In the genomic region with DNA sequence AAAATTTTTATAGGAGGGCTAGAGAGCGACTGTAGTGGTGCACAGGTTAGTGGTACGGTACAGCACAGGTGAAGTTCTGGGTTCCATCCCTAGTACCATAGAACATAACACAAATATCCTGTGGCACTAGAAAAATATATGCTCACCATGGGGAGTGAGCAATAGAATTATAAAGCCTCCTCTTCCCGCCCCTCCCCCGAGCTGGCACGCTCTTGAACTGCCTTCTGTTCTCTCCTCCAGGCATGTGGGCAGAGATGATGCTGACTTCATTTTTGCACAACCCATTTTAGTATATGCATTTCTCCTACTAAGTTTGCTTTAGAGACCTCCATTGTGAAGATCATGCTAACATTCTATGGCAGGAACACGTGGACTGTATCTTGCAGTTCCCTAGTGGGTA, we compare ENCODE assay signal across 9 mouse cellular contexts.
DNase-seq lines count a peak whose midpoint lies in the region; ATAC-seq and TF ChIP-seq lines count a peak whose summit lies in the region.
"Had no signal": no experiment of that assay in that cellular context is flagged by ENCODE, and none has a peak within 500 bp of the region (broad histone marks: within the 10 kb centered on the region; RNA-seq: fewer than 3 reads in every experiment).

No protein-coding gene starts in this region.

- H3K27ac ChIP-seq in forebrain, postnatal 0 days (ENCODE audit: low read depth, low read length) = peak overlapping the region; percentile 2; the same call in 1 of the 2 replicates
- no peak overlapping the region for H3K27ac ChIP-seq in liver, embryonic 12.5 days
- H3K27ac ChIP-seq: stomach, embryonic 15.5 days had no signal

- H3K27me3 ChIP-seq in forebrain, postnatal 0 days (ENCODE audit: insufficient read depth, low read length) = no peaks in the 10 kb centered on the region
- no peaks in the 10 kb centered on the region for H3K27me3 ChIP-seq in liver, embryonic 12.5 days (replicated peaks)
- H3K27me3 ChIP-seq: Patski; stomach, embryonic 15.5 days had no signal

- DNase-seq in Muller cell, postnatal 12 days (ENCODE audit: inconsistent ontology term) = peak; percentile 10
- peak; percentile 62 for DNase-seq in NIH3T3 (ENCODE audit: low read depth)
- DNase-seq in forebrain, postnatal 0 days = peak; percentile 72
- peak; percentile 75 to 81 for DNase-seq in left cerebral cortex, postnatal 10 days (ENCODE audit: extremely low spot score in 1 of 2, low spot score in 2 of 2)
- no peak for DNase-seq in natural killer cell, adult 2 months (ENCODE audit: low spot score in 2 of 2)
- DNase-seq in kidney, adult 11 months = no peak

- H3K4me2 ChIP-seq in forebrain, postnatal 0 days (ENCODE audit: low read depth) = no peak overlapping the region
- H3K4me2 ChIP-seq in liver, embryonic 12.5 days = no peak overlapping the region
- H3K4me2 ChIP-seq: stomach, embryonic 15.5 days had no signal

- peaks cover 9% of the 10 kb centered on the region for H3K4me1 ChIP-seq in forebrain, postnatal 0 days (ENCODE audit: insufficient read depth)
- H3K4me1 ChIP-seq in liver, embryonic 12.5 days = peaks cover 27% of the 10 kb centered on the region
- H3K4me1 ChIP-seq: stomach, embryonic 15.5 days had no signal

- intact Hi-C loops in left cerebral cortex, postnatal 10 days (cut with DNase I) = no loop called here

- ATAC-seq in forebrain, postnatal 0 days = peak; percentile 70
- ATAC-seq in liver, embryonic 12.5 days = no peak
- ATAC-seq: Patski had no signal

- TF ChIP-seq CTCF in forebrain, postnatal 0 days (IDR thresholded peaks at IDR 0.05; ENCODE audit: low read depth) = no peak

- no peak overlapping the region for H3K4me3 ChIP-seq in forebrain, postnatal 0 days (ENCODE audit: low read depth, low read length)
- H3K4me3 ChIP-seq in liver, embryonic 12.5 days = no peak overlapping the region
- H3K4me3 ChIP-seq: stomach, embryonic 15.5 days had no signal

- peaks cover 27% of the 10 kb centered on the region for H3K36me3 ChIP-seq in forebrain, postnatal 0 days (ENCODE audit: insufficient read depth)
- peaks cover 63% of the 10 kb centered on the region for H3K36me3 ChIP-seq in liver, embryonic 12.5 days

- WGBS in forebrain, postnatal 0 days = 71% methylated on average over 6 of the region's 6 CpGs
- WGBS in liver, embryonic 12.5 days (ENCODE audit: insufficient replicate concordance) = 82% methylated on average over 6 of the region's 6 CpGs

- no peak overlapping the region for H3K9ac ChIP-seq in forebrain, postnatal 0 days
- H3K9ac ChIP-seq in liver, embryonic 12.5 days = no peak overlapping the region
- H3K9ac ChIP-seq: stomach, embryonic 15.5 days had no signal

- no peaks in the 10 kb centered on the region for H3K9me3 ChIP-seq in forebrain, postnatal 0 days (ENCODE audit: low read length)
- no peaks in the 10 kb centered on the region for H3K9me3 ChIP-seq in liver, embryonic 12.5 days (replicated peaks)
- H3K9me3 ChIP-seq: stomach, embryonic 15.5 days had no signal

Comparison
In these comparisons a context has a peak if more than half of its experiments do, and no peak if none do; other contexts are left out.
1. DNase-seq: peak in Muller cell, postnatal 12 days (single experiment), NIH3T3 (single experiment), forebrain, postnatal 0 days (single experiment) and left cerebral cortex, postnatal 10 days (2 of 2); none in natural killer cell, adult 2 months (0 of 2) and kidney, adult 11 months (single experiment).